Mouse (Mus musculus) heart, postnatal 0 days (tissue): Measurements from ENCODE around the gene Cfap43. TPM values are rescaled to one million over a fixed set of nuclear protein-coding genes. Genes with fewer than 3 reads are reported as not detected.

Experiments
- ATAC-seq: fragments of 200-750 bp; cut with Nextera tagmentation; 2 replicates; pipeline ENCODE4 v1.8.0; 2017; ENCODE audit warnings: low read depth, moderate number of reproducible peaks, moderate library complexity; ENCODE audit not compliant: insufficient read depth
- DNase-seq: peaks from one replicate; pipeline ENCODE4 v3.0.0-alpha.2; 2016; ENCODE audit warnings: low spot score
- H3K27ac ChIP-seq: fragments of 300-500 bp; sonication (generic); 2 replicates; pipeline ENCODE4 v1.5.1; 2014; ENCODE audit warnings: low read depth, mild to moderate bottlenecking
- H3K27me3 ChIP-seq: fragments of 300-500 bp; sonication (generic); 2 replicates; pipeline ENCODE4 v1.6.1; 2014; ENCODE audit warnings: low read length, mixed read lengths; ENCODE audit not compliant: control insufficient read depth, insufficient read depth
- H3K36me3 ChIP-seq: fragments of 300-500 bp; sonication (generic); replicated peaks from 2 replicates; pipeline ENCODE4 v1.6.1; 2014; ENCODE audit warnings: low read length, mixed read lengths; ENCODE audit not compliant: control insufficient read depth, insufficient read depth
- H3K4me1 ChIP-seq: fragments of 300-500 bp; sonication (generic); 2 replicates; pipeline ENCODE4 v1.6.1; 2014; ENCODE audit warnings: antibody characterized with exemption; ENCODE audit not compliant: control insufficient read depth, insufficient read depth
- H3K4me2 ChIP-seq: fragments of 300-500 bp; sonication (generic); 2 replicates; pipeline ENCODE4 v1.6.1; 2014; ENCODE audit warnings: low read depth, mild to moderate bottlenecking, low read length, moderate library complexity
- H3K4me3 ChIP-seq: fragments of 300-500 bp; sonication (generic); 2 replicates; pipeline ENCODE4 v1.5.1; 2014; ENCODE audit warnings: low read depth, low read length
- H3K9ac ChIP-seq: fragments of 300-500 bp; sonication (generic); replicated peaks from 2 replicates; pipeline ENCODE4 v1.6.1; 2014; ENCODE audit warnings: low read depth, low read length, mixed read lengths
- H3K9me3 ChIP-seq: fragments of 300-500 bp; sonication (generic); replicated peaks from 2 replicates; pipeline ENCODE4 v1.6.1; 2016; ENCODE audit warnings: low read length; ENCODE audit not compliant: control insufficient read depth
- CTCF ChIP-seq: IDR thresholded peaks from 2 replicates; pipeline ENCODE4 v1.5.1; 2016; ENCODE audit warnings: antibody characterized with exemption, control low read depth, low read depth
- EP300 ChIP-seq: IDR thresholded peaks from 2 replicates; pipeline ENCODE4 v1.6.1; 2016; ENCODE audit warnings: antibody characterized with exemption, low read depth
- WGBS: fragments of 180-500 bp; shearing (Covaris S2); extraction: QIAGEN DNeasy Blood & Tissue Kit; methylation state at CpG from one replicate; pipeline ENCODE4 v1.1.7; 2014; 5-methylcytosine and 5-hydroxymethylcytosine counted together
- polyA plus RNA-seq: library from polyadenylated mRNA; unstranded; fragments of >200 nt; fragmentation: Nextera tagmentation; extraction: Ambion mirVana; gene quantifications from 2 replicates; pipeline ENCODE4 v1.2.1, GENCODE M21; 2015
- total RNA-seq: library from RNA; depleted of rRNA; stranded (reverse); fragments of >200 nt; gene quantifications from 2 replicates; pipeline ENCODE4 v1.2.3, GENCODE M21; 2014; ENCODE audit warnings: low replicate concordance

Gene Cfap43
- total and polyA plus RNA-seq, 2 experiments from 2014 or later = 0.08 to 0.15 TPM

GRCm38 (mm10) chr19:47829913-47830450, 89.1 kb downstream of the Cfap43 start:
- no peak for DNase-seq
- Histone ChIP-seq H3K27ac (no peak overlapping the region), H3K4me2 (no peak overlapping the region), H3K4me3 (no peak overlapping the region), H3K27me3 (no peaks in the 10 kb centered on the region), H3K9ac (no peak overlapping the region), H3K4me1 (no peaks in the 10 kb centered on the region), H3K36me3 (no peaks in the 10 kb centered on the region), H3K9me3 (no peaks in the 10 kb centered on the region)
- WGBS = 79% methylated on average over 14 of the region's 14 CpGs
- TF ChIP-seq CTCF = no peak
- no peak for TF ChIP-seq EP300
- no peak for ATAC-seq

- ATAC-seq = no peak
- no peaks in the 10 kb centered on the region for H3K4me1 ChIP-seq
- WGBS = 54% methylated on average over 5 of the region's 5 CpGs
Measured at GRCm38 (mm10) chr19:47824026-47824425, 95.1 kb downstream of the Cfap43 start.

GRCm38 (mm10) chr19:47822143-47822796, 96.8 kb downstream of the Cfap43 start:
- Histone ChIP-seq H3K27ac (no peak overlapping the region), H3K4me3 (no peak overlapping the region), H3K36me3 (no peaks in the 10 kb centered on the region), H3K9ac (no peak overlapping the region), H3K4me2 (no peak overlapping the region), H3K9me3 (no peaks in the 10 kb centered on the region), H3K27me3 (0 out of 2 replicates have a peak, but pooled peaks cover 4% of the 10 kb centered on the region), H3K4me1 (no peaks in the 10 kb centered on the region)
- DNase-seq (no peak), ATAC-seq (no peak)
- WGBS = 16% methylated on average over 8 of the region's 8 CpGs
- TF ChIP-seq EP300 = no peak
- TF ChIP-seq CTCF = peak; percentile 33

More at GRCm38 (mm10) chr19:47824026-47824425, 95.1 kb downstream of the Cfap43 start:
- Histone ChIP-seq H3K4me3 (no peak overlapping the region), H3K4me2 (no peak overlapping the region), H3K36me3 (no peaks in the 10 kb centered on the region), H3K9me3 (no peaks in the 10 kb centered on the region), H3K27me3 (0 out of 2 replicates have a peak, but pooled peaks cover 4% of the 10 kb centered on the region), H3K27ac (no peak overlapping the region), H3K9ac (no peak overlapping the region)
- no peak for TF ChIP-seq CTCF
- TF ChIP-seq EP300 = no peak
- DNase-seq = no peak

- H3K27me3 ChIP-seq = 0 out of 2 replicates have a peak, but pooled peaks cover 4% of the 10 kb centered on the region
- no peak overlapping the region for H3K4me2 ChIP-seq
- TF ChIP-seq CTCF = no peak
- TF ChIP-seq EP300 = no peak
- no peaks in the 10 kb centered on the region for H3K9me3 ChIP-seq
- H3K4me1 ChIP-seq = no peaks in the 10 kb centered on the region
- no peak for DNase-seq
- no peaks in the 10 kb centered on the region for H3K36me3 ChIP-seq
- H3K4me3 ChIP-seq = no peak overlapping the region
- H3K9ac ChIP-seq = no peak overlapping the region
- ATAC-seq = 0 out of 2 replicates have a peak, but pooled peaks have one; percentile 14
- no peak overlapping the region for H3K27ac ChIP-seq
- 33% methylated on average over 7 of the region's 7 CpGs for WGBS
Measured at GRCm38 (mm10) chr19:47821494-47821872, 97.6 kb downstream of the Cfap43 start.

- Histone ChIP-seq H3K27ac (no peak overlapping the region), H3K36me3 (no peaks in the 10 kb centered on the region), H3K9ac (no peak overlapping the region), H3K9me3 (no peaks in the 10 kb centered on the region), H3K4me3 (no peak overlapping the region), H3K4me1 (no peaks in the 10 kb centered on the region), H3K4me2 (no peak overlapping the region), H3K27me3 (0 out of 2 replicates have a peak, but pooled peaks cover 4% of the 10 kb centered on the region)
- TF ChIP-seq EP300 = no peak
- peak; percentile 73 for TF ChIP-seq CTCF
- 18% methylated on average over 9 of the region's 9 CpGs for WGBS
- ATAC-seq (peak; percentile 49), DNase-seq (peak; percentile 52)
Measured at GRCm38 (mm10) chr19:47820832-47821493, 98.1 kb downstream of the Cfap43 start.
